Comparison of ENCODE assay signal across 8 mouse cellular contexts in genomic region chr2:181591528-181592085, GRCm38 (mm10). TPM values are rescaled to one million over a fixed set of nuclear protein-coding genes. Genes with fewer than 3 reads are reported as not detected.
DNase-seq lines count a peak whose midpoint lies in the region; ATAC-seq and TF ChIP-seq lines count a peak whose summit lies in the region.

Gene Prpf6 (plus strand): TSS chr2:181591868.

- peaks cover 5% of the 10 kb centered on the region for H3K36me3 ChIP-seq in spleen, adult 2 months (ENCODE audit: control insufficient read depth, insufficient read depth, low read length)
- peaks cover 39% of the 10 kb centered on the region for H3K36me3 ChIP-seq in intestine, postnatal 0 days (ENCODE audit: control insufficient read depth, insufficient read depth)
- H3K36me3 ChIP-seq in liver, embryonic 11.5 days (ENCODE audit: control insufficient read depth, insufficient read depth, low read length), result peaks cover 28% of the 10 kb centered on the region

- H3K27ac ChIP-seq in spleen, adult 2 months (ENCODE audit: insufficient read depth, low read length), result peak within 1 kb of the TSS; percentile 79
- peak within 1 kb of the TSS; percentile 46; the same call in 1 of the 2 replicates for H3K27ac ChIP-seq in brown adipose tissue, adult 24 weeks (replicated peaks; ENCODE audit: low read depth, low read length)
- H3K27ac ChIP-seq in intestine, postnatal 0 days (ENCODE audit: low read depth, low read length), result peak within 1 kb of the TSS; percentile 91
- H3K27ac ChIP-seq in liver, embryonic 11.5 days (ENCODE audit: low read depth, low read length), result peak within 1 kb of the TSS; percentile 61

- no peak for TF ChIP-seq POLR2A in spleen, adult 2 months (IDR thresholded peaks at IDR 0.05; ENCODE audit: low read depth, low read length)

- TF ChIP-seq CTCF in spleen, adult 2 months (IDR thresholded peaks at IDR 0.05; ENCODE audit: extremely low read depth, insufficient read depth, insufficient read length, insufficient replicate concordance), result no peak
- TF ChIP-seq CTCF in intestine, postnatal 0 days (IDR thresholded peaks at IDR 0.05; ENCODE audit: low read depth), result no peak

- peak within 1 kb of the TSS; percentile 66 for H3K4me3 ChIP-seq in spleen, adult 2 months (ENCODE audit: extremely low read depth, insufficient read depth, insufficient read length)
- peak within 1 kb of the TSS; percentile 80 for H3K4me3 ChIP-seq in brown adipose tissue, adult 24 weeks (ENCODE audit: insufficient read depth, low read depth, low read length)
- peak within 1 kb of the TSS; percentile 68 for H3K4me3 ChIP-seq in intestine, postnatal 0 days (ENCODE audit: low read depth, low read length)
- H3K4me3 ChIP-seq in liver, embryonic 11.5 days (ENCODE audit: low read depth, low read length), result peak within 1 kb of the TSS; percentile 68

- ATAC-seq in granulocyte monocyte progenitor cell, adult 5-6 weeks (replicated peaks; ENCODE audit: poor library complexity, severe bottlenecking), result no peak
- ATAC-seq in intestine, postnatal 0 days, result peak; percentile 53
- peak; percentile 35 for ATAC-seq in liver, embryonic 11.5 days (replicated peaks; ENCODE audit: low FRiP score)
- no peak for ATAC-seq in neutrophil, adult 5-6 weeks (ENCODE audit: extremely low read depth, insufficient number of reproducible peaks, low FRiP score, poor library complexity, severe bottlenecking)

- H3K4me2 ChIP-seq in intestine, postnatal 0 days (replicated peaks; ENCODE audit: low read depth), result peak within 1 kb of the TSS; percentile 82
- peak within 1 kb of the TSS; percentile 96 for H3K4me2 ChIP-seq in liver, embryonic 11.5 days

- no peaks in the 10 kb centered on the region for H3K27me3 ChIP-seq in spleen, adult 2 months (ENCODE audit: control insufficient read depth, insufficient read depth, low read length)
- no peaks in the 10 kb centered on the region for H3K27me3 ChIP-seq in intestine, postnatal 0 days (replicated peaks; ENCODE audit: control insufficient read depth, insufficient read depth, low read length)
- no peaks in the 10 kb centered on the region for H3K27me3 ChIP-seq in liver, embryonic 11.5 days (replicated peaks; ENCODE audit: control insufficient read depth, insufficient read depth, low read length)

- WGBS in spleen, adult 2 months, result 5% methylated on average over 5 of the region's 5 CpGs
- WGBS in intestine, postnatal 0 days, result 6% methylated on average over 5 of the region's 5 CpGs
- 7% methylated on average over 5 of the region's 5 CpGs for WGBS in liver, embryonic 11.5 days

- DNase-seq in spleen, adult 2 months (ENCODE audit: low read depth in 1 of 2, low spot score in 2 of 2), result peak in 1 of 2 experiments; percentile 27
- DNase-seq in spleen, postnatal 14 days (ENCODE audit: low spot score in 2 of 2), result no peak
- peak; percentile 40 for DNase-seq in liver, embryonic 11.5 days (ENCODE audit: low spot score)
- no peak for DNase-seq in ovary, postnatal 36 days (ENCODE audit: low spot score)

- H3K4me1 ChIP-seq in spleen, adult 2 months (ENCODE audit: control insufficient read depth, insufficient read depth, insufficient read length), result peaks cover 9% of the 10 kb centered on the region; the same call in 1 of the 2 replicates
- 0 out of 2 replicates have a peak, but pooled peaks cover 3% of the 10 kb centered on the region for H3K4me1 ChIP-seq in brown adipose tissue, adult 24 weeks (ENCODE audit: control insufficient read depth, insufficient read depth, insufficient read length, low read length)
- H3K4me1 ChIP-seq in intestine, postnatal 0 days (replicated peaks; ENCODE audit: control insufficient read depth, insufficient read depth, low read length), result peaks cover 5% of the 10 kb centered on the region; the same call in 1 of the 2 replicates
- H3K4me1 ChIP-seq in liver, embryonic 11.5 days (replicated peaks; ENCODE audit: control insufficient read depth, insufficient read depth, low read length), result peaks cover 24% of the 10 kb centered on the region

- no peaks in the 10 kb centered on the region for H3K9me3 ChIP-seq in intestine, postnatal 0 days (ENCODE audit: control insufficient read depth)
- H3K9me3 ChIP-seq in liver, embryonic 11.5 days (ENCODE audit: control insufficient read depth, low read length), result no peaks in the 10 kb centered on the region

- peak within 1 kb of the TSS; percentile 91 for H3K9ac ChIP-seq in intestine, postnatal 0 days (ENCODE audit: low read depth, low read length)
- H3K9ac ChIP-seq in liver, embryonic 11.5 days (ENCODE audit: low read depth, low read length), result peak within 1 kb of the TSS; percentile 94

RNA-seq across cellular contexts. Expression of gene Prpf6, which starts in this region (rescaled TPM):
- 11.6 and 11.8 TPM in 2 replicates for polyA plus RNA-seq in spleen, adult 2 months (2012; rRNA removed)
- 23.2 and 23.7 TPM in 2 replicates for polyA plus RNA-seq in brown adipose tissue, adult 24 weeks (2012; ENCODE audit: insufficient read depth, insufficient read length, missing spikeins)
- 30.8 and 35.2 TPM in 2 replicates for total RNA-seq in granulocyte monocyte progenitor cell, adult 5-6 weeks (2014; fragmentation: Nextera tagmentation)
- 68.8 and 71.6 TPM in 2 replicates for total RNA-seq in granulocyte monocyte progenitor cell, adult 5-6 weeks (2017)
- 30.6 and 33.9 TPM in 2 replicates for polyA plus RNA-seq in intestine, postnatal 0 days (2015; fragmentation: Nextera tagmentation; extraction: Ambion mirVana)
- polyA plus RNA-seq in liver, embryonic 11.5 days (2014; fragmentation: Nextera tagmentation; extraction: Ambion mirVana), result 63.0 and 68.5 TPM in 2 replicates
- 103 and 106 TPM in 2 replicates for total RNA-seq in neutrophil, adult 5-6 weeks (2017)

Comparison
In these comparisons a context has a peak if more than half of its experiments do, and no peak if none do; other contexts are left out.
1. ATAC-seq: peak in intestine, postnatal 0 days (single experiment) and liver, embryonic 11.5 days (single experiment); none in granulocyte monocyte progenitor cell, adult 5-6 weeks (single experiment) and neutrophil, adult 5-6 weeks (single experiment).
2. Peak in every context shown above with its lines, with median percentiles within 50 percentile points of each other: H3K27ac ChIP-seq and H3K4me3 ChIP-seq.